Comparison of ENCODE assay signal across 13 mouse cellular contexts in the genomic region with DNA sequence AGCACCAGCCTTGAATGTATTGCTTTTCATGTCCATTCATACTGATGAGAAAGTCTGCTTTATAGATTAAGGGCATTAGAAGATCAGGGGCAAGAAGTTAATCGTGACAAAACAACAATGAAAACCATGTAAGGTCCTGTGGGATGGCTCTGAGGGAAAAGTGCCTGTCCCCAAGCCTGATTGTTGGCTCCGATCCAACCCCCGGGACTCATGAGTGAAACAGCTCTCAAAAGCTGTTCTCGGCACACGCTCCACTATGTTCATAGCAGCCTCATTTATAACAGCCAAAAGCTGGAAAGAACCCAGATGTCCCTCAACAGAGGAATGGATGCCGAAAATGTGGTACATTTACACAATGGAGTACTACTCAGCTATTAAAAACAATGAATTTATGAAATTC. TPM values are rescaled to one million over a fixed set of nuclear protein-coding genes. Genes with fewer than 3 reads are reported as not detected.
DNase-seq lines count a peak whose midpoint lies in the region; TF ChIP-seq lines count a peak whose summit lies in the region.
"Had no signal": no experiment of that assay in that cellular context is flagged by ENCODE, and none has a peak within 500 bp of the region (broad histone marks: within the 10 kb centered on the region; RNA-seq: fewer than 3 reads in every experiment).

No protein-coding gene starts in this region.

- no peak overlapping the region for H3K27ac ChIP-seq in gastrocnemius, adult 2 months
- H3K27ac ChIP-seq: hindbrain, embryonic 12.5 days; limb, embryonic 15.5 days; midbrain, embryonic 13.5 days had no signal

- TF ChIP-seq CTCF in gastrocnemius, adult 2 months (IDR thresholded peaks at IDR 0.05), result no peak

- peak; percentile 18 for DNase-seq in gastrocnemius, adult 2 months
- DNase-seq in gastrocnemius, postnatal 25 days, result no peak
- DNase-seq in kidney, postnatal 4 days, result peak; percentile 21 to 35
- no peak for DNase-seq in kidney, adult 11 months
- peak; percentile 25 for DNase-seq in retina, postnatal 1 day
- no peak for DNase-seq in retina, embryonic 14.5 days (ENCODE audit: low spot score)
- no peak for DNase-seq in layer of hippocampus, postnatal 36 days
- DNase-seq: heart, adult 11 months; lung, adult 18-20 months; spleen, adult 18-20 months had no signal

- intact Hi-C loops in gastrocnemius, adult 2 months (cut with DNase I), result loop anchor here (5.0 kb wide), 1 partner anchor 123 kb away; no protein-coding TSS in a partner anchor

- no peak overlapping the region for H3K4me3 ChIP-seq in gastrocnemius, adult 2 months
- H3K4me3 ChIP-seq: hindbrain, embryonic 12.5 days; limb, embryonic 15.5 days; midbrain, embryonic 13.5 days had no signal

RNA-seq across cellular contexts. Expression of gene Erbin, which starts 4.3 kb away (rescaled TPM):
- total RNA-seq in gastrocnemius, adult 2 months (2021), result 10 to 100 TPM; 40.6 to 45.3 TPM
- total RNA-seq in gastrocnemius, postnatal 25 days (2021), result 10 to 100 TPM; 30.4 to 34.3 TPM
- total RNA-seq in layer of hippocampus, postnatal 36 days (2021), result 10 to 100 TPM; 43.0 to 44.8 TPM

Comparison
In these comparisons a context has a peak if more than half of its experiments do, and no peak if none do; other contexts are left out.
1. DNase-seq: peak in gastrocnemius, adult 2 months (single experiment), kidney, postnatal 4 days (2 of 2) and retina, postnatal 1 day (single experiment); none in gastrocnemius, postnatal 25 days (single experiment), kidney, adult 11 months (single experiment), retina, embryonic 14.5 days (single experiment) and layer of hippocampus, postnatal 36 days (0 of 2).